Mouse (Mus musculus): Measurements from ENCODE around the gene Galr2. TPM values are rescaled to one million over a fixed set of nuclear protein-coding genes. Genes with fewer than 3 reads are reported as not detected.

Galr2 gene
- total RNA-seq, 1 experiment from 2014 or later: not detected

DNA sequence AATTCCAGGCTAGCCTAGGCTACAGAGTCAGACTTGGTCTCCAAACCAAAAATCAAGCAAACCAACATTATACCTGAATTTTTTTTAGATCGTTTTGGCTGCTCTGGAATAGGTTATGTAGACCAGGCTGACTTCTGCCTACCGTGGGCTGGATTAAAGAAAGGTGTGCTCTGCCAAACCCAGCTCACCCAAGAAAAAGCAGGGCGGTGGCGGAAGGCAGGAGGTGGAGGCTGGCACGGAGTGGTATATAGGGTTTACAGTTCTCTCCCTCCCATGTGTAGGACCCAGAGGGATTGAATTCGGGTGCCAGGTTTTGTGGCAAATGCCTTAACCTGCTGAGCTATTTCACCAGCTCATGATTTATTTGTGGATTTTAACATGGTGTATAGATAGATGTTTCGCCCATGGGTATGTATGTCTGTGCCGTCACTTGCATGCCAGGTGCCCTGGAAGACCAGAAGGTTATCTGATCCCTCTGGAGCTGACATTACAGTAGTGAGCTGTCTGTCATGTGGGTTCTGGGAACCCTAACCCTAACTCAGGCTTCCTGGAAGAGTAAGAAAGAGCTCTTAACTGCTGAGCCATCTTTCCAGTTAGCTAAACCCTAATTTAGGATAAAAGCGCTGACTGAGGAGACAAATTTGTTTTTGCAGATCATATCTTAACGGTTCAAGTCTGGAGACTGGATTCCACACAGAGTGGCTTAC lies 26.4 kb downstream of the Galr2 start, which contains the start of gene Exoc7:
Gene Exoc7, minus strand, starts transcription at position 215 of the 707 bp plus-strand sequence.
- no peak for DNase-seq

DNA sequence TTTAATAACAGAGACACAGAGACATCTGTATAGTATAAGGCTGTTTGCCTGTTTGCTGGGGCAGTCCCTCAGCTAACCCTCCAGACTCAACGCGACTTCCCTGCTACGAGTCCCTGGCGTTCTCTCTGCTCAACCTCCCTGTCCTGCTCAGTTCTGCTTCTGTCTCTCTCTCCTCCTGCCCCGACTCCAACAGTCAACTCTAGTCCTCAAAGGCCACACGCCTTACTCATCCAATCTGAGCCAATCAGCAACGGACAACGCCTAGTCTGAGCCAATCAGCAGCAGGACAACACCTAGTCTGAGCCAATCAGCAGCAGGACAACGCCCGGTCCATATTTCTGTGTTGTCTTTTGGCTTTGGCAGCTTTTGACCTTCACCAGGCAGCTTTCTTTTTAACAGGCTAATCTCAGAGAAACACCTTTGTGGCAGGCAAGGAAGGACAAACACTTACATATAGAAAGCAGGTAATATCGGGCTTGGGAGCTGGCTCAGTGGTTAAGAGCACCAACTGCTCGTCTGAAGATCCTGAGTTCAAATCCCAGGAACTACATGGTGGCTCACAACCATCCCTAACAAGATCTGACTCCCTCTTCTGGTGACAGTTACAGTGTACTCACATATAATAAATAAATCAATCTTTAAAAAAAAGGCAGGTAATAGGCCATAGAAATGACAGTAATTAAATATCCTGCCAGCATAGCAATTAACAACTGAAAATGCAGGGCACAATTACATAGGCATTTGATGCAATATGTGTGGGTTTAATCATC lies 27.2 kb downstream of the Galr2 start:
- no peak for DNase-seq

DNA sequence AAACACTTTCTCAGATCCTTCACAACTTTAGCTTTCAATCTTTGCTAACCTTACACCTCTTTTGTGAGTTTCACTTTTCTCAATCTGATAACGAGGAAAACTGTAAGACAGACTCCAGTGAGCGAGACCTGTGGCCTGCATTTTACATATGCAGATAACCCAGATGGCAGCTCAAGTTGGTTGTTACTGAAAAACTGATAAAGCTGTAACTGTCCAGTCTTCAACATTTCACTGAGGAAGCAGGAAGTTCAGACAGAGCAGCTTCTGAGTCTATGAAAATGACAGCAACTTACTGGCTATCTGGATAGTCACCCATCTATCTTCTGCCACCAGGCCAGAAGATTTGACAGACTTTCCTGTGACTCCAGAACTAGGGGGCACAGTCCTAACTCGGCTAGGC lies 28.9 kb downstream of the Galr2 start:
- no peak for DNase-seq

DNA sequence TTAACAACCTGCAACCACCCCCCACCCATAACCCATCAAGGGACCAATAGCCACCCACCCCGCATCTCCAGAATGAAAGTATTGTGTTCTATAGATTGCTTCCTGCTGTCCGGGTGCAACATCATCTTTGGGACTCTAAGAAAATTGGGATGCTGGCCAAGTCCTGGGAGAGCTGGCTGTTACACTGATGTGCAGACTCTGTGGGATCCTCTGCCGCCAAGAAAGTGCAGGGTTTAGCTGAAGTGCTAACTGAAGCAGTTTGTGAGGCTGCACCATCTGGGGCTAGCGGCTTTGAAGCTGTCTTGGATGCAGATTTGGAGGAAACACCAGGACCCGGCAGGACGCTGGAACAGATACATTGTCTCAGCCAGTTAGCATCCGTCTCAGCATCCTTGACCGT lies 30.4 kb downstream of the Galr2 start:
- no peak for DNase-seq

DNA sequence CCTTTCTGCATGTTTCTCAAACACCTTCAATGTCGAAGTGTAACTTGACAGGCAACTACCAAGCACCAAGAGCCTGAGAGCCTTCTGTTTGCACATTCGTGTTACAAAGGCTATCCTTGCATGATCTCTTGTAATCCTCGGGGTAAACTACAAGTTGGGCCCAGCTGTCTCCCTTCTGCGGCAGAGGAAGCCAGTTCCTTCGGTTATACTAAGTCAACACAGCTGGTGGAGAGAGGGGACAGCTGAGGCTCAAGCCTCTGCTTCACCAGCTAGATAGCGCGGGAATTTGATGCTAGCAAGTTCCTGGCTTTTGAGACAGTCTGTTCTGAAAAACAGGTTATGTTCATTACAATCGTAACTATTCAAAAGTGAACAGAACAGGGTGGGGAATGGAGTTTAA lies 31.6 kb downstream of the Galr2 start:
- no peak for DNase-seq

DNA sequence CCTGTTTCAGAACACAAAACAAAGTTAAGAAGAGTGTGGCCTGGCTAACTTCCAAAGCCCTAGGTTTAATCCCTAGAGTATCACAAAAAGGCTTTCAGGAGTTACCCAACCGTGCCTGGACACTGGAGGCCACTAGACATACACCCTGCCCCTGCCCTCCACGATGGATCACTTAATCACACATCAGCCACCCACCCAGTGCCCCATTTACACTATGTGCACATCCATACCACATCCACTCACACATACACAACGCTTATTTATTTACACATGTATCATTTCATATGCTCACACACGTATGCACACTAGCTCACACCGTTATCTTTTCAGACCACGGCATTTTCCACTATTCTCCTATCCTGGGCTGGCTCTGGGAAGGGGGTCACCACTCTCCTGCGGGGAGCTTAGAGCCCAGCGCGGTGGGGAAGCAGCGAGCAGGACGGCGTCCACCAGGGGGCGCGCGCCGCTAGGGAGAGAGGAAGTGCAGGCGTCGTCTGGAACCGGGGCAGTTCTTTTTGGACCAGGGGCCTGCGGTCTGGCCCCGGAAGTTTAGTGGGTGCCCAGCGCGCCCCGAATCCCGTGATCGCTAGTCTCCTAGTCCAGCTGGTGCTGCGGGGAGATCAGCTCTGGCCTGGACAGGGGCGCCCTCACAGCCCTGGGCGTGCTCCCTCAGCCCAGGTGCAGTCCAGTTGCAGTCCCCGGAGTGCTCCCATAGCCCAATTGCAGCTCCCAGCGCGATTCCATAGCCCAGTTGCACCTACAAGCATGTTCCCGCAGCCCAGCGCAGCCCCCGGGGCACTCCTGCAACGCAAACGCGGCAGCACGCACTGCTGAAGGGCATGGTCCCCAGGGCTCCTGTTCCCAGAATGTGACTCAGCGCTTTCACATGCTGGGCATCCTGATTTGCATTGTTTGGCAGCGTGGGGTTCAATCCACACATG lies 38.2 kb downstream of the Galr2 start:
- DNase-seq: peak; percentile 95

DNA sequence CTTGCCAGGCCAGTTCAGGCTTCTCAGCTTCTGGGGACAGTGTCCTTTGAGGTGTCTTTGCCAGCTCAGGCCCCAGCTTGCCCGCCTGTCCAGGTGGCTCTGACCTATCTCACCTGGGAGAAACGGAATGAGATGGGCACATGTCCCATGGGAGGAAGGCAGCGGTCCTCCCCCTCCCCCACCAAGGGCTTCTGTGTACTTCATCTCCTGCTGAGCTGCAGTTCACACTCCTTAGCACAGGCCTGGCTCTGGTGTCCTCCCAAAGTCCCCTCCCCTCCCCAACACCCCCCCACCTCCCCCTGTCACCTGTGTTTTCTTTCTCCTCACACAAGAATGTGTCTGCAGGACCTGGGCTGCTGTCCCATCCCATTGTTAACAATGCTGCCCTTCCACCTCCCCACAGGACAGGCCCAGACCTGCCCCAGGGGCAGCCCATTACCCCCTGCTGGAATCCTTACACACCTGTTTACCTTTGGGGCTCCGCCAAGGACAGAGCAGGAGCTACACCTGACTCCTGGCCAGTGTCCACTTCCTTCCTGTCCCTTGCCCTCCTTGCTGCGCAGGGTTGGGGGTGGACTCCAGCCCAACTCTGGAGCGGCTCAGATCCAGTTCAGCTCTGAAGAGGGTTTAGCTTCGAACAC lies 46.3 kb downstream of the Galr2 start:
- no peak for DNase-seq

DNA sequence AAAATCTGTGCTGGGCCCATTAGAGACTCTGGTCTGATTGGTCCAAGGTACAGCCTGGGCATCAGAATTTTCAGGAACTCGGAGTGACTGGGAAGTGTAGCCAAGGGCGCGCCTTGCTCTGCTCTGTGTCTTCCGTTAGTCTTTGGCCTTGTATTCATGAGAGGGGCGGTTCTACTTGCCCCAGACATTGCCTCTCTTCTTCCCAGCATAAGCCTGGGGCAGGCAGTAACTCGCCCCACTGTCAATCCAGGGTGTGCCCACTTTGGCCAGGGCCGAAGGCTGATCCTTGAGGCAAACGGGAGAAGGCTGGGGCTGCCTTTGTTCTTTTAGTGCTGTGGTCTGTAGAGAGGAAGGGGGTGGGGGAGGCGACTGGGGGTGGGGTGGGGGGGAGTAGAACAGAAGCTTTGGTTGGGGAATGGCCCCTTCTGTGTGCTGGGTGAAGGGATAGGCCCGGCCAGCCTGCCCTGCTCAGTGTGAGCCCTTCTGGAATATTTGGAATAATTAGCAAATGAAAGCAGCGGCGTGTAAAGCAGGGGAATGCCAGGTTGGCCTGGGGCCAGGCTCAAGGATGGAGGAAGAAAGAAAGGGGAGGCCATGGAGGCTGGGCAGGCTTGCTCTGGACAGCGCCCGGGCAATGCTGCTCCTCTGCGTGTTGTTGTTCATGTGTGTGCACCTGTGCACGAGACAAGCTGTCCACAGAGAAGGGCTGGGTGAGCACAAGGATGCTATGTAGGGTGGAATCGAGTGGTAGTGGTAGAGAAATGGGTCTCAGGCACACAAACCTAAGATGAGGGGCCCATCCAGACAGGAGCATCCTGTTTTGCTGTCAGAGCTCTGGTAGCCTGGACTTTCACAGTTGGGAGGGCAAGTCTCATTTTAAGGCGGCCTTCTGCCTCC lies 48.8 kb downstream of the Galr2 start:
- DNase-seq: peak; percentile 31

DNA sequence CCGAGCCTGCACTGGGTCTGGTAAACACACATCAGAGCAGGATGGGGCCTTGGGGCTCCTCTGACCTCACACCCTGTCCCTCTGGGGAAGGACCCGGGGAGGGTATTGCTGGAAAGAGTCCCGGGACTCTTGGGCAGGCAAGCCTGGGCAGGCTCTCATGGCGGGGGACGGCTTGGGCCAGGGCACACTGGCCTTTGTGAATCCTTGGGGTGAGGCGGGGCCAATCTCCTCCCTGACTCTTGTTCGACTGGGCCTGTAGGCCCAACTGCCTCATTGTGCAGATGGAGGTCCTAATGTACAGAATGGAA lies 49.4 kb downstream of the Galr2 start:
- no peak for DNase-seq

DNA sequence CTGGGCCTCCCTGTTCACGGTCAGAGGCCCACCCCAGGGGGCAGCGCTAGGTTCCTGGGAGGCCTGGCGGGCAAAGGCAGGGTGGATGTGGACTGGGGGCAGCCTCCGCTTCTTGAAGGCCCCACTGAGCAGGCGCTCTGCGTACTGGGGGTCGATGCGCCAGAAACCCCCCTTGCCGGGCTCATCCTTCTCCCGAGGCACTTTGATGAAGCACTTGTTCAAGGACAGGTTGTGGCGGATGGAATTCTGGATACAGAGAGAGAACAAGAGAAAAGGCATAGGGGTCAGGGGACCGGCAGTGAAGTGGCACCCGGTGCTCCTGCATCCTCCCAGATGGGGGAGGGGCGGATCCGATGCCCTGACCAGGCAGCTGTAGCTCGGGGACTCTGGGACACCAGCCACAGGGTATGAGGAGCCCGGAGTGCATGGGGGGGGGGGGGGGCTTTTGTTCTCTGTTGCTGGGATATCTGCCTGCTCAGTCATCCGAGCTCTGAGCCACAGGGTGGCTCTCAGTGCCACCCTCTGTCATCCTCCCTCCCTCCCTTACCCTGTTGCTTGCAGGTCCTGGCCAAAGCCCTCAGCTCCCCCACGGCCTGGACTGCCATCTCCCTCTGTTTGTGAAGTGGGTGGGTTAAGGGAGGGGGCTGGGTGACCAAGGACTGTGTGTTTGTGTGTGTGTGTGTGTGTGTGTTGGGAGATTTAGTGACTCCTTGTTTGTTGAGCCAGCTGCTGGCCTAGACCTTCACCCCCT lies 51.7 kb downstream of the Galr2 start:
- DNase-seq: no peak

DNA sequence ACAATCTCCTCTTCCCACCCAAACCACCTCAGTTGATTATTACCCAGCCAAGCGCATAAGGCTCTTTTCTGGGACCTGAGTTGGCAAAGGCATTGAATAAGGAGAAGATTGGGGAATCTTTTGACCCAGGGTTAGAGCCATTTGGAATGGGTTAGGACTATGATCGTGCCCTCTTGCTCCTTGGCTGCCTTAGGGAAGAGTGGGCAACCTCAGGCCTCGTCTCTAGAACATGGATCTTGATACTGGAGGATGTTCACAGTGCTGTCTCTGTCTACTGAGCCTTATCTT lies 52.2 kb downstream of the Galr2 start:
- DNase-seq: no peak

Other genes starting within 250 kb of the Galr2 start
- 0.24 and 0.79 TPM in 2 replicates for gene Unc13d, start 203.0 kb upstream of the Galr2 start, total RNA-seq (2021)
- 189 and 195 TPM in 2 replicates for gene Wbp2, start 193.9 kb upstream of the Galr2 start, total RNA-seq (2021)
- gene Trim47, start 153.7 kb upstream of the Galr2 start, total RNA-seq (2021): 17.1 and 20.2 TPM in 2 replicates
- gene Trim65, start 149.8 kb upstream of the Galr2 start, total RNA-seq (2021): 12.2 and 12.9 TPM in 2 replicates
- gene Mrpl38, start 142.1 kb upstream of the Galr2 start, total RNA-seq (2021): 86.5 and 103 TPM in 2 replicates
- gene Fbf1, start 112.8 kb upstream of the Galr2 start, total RNA-seq (2021): 47.4 and 53.0 TPM in 2 replicates
- 21.5 and 27.1 TPM in 2 replicates for gene Ten1, start 82.1 kb upstream of the Galr2 start, total RNA-seq (2021)
- gene Acox1, start 81.9 kb upstream of the Galr2 start, total RNA-seq (2021): 182 and 184 TPM in 2 replicates
- 1.00 and 1.5 TPM in 2 replicates for gene Evpl, start 42.9 kb upstream of the Galr2 start, total RNA-seq (2021)
- 68.1 and 70.9 TPM in 2 replicates for gene Srp68, start 6.7 kb upstream of the Galr2 start, total RNA-seq (2021)
- 53.6 and 77.1 TPM in 2 replicates for gene Exoc7, start 26.3 kb downstream of the Galr2 start, total RNA-seq (2021)
- 0.15 TPM in 1 of 2 replicates, not detected in the other for gene Foxj1, start 54.5 kb downstream of the Galr2 start, total RNA-seq (2021)
- 8.5 and 8.9 TPM in 2 replicates for gene Rnf157, start 132.1 kb downstream of the Galr2 start, total RNA-seq (2021)
- gene Ubald2, start 153.2 kb downstream of the Galr2 start, total RNA-seq (2021): 27.9 and 48.4 TPM in 2 replicates
- gene Qrich2, start 185.3 kb downstream of the Galr2 start, total RNA-seq (2021): not detected in 2 replicates
- 112 TPM in 2 replicates for gene Prpsap1, start 213.3 kb downstream of the Galr2 start, total RNA-seq (2021)
- 0.57 and 1.5 TPM in 2 replicates for gene Sphk1, start 250.0 kb downstream of the Galr2 start, total RNA-seq (2021)

Data from adrenal gland, postnatal 25 days (tissue).